Mouse (Mus musculus) kidney, embryonic 16.5 days (tissue): ENCODE results near the gene Prl2c2. TPM values are rescaled to one million over a fixed set of nuclear protein-coding genes. Genes with fewer than 3 reads are reported as not detected.
"Not testable (repeated sequence)": the region's sequence is repeated elsewhere in the genome, so short reads cannot be mapped to it uniquely, and the experiment has no call there.

ENCODE experiments used
- ATAC-seq: fragments of 200-750 bp; cut with Nextera tagmentation; 2 replicates; pipeline ENCODE4 v1.8.0; 2017; ENCODE audit warnings: moderate TSS enrichment; ENCODE audit not compliant: low FRiP score, low TSS enrichment
- H3K27ac ChIP-seq: fragments of 300-500 bp; sonication (generic); 2 replicates; pipeline ENCODE4 v1.5.1; 2014; ENCODE audit warnings: low read length
- H3K27me3 ChIP-seq: fragments of 300-500 bp; sonication (generic); 2 replicates; pipeline ENCODE4 v1.6.1; 2014; ENCODE audit warnings: low read length, control low read depth, mixed read lengths; ENCODE audit not compliant: insufficient read depth
- H3K36me3 ChIP-seq: fragments of 300-500 bp; sonication (generic); 2 replicates; pipeline ENCODE4 v1.6.1; 2014; ENCODE audit warnings: low read length, control low read depth, mixed read lengths; ENCODE audit not compliant: insufficient read depth
- H3K4me1 ChIP-seq: fragments of 300-500 bp; sonication (generic); 2 replicates; pipeline ENCODE4 v1.6.1; 2014; ENCODE audit warnings: low read length, control low read depth, mixed read lengths; ENCODE audit not compliant: insufficient read depth
- H3K4me2 ChIP-seq: fragments of 300-500 bp; sonication (generic); replicated peaks from 2 replicates; pipeline ENCODE4 v1.6.1; 2014; ENCODE audit warnings: low read depth, low read length
- H3K4me3 ChIP-seq: fragments of 300-500 bp; sonication (generic); 2 replicates; pipeline ENCODE4 v1.5.1; 2014; ENCODE audit warnings: mild to moderate bottlenecking, low read length
- H3K9ac ChIP-seq: fragments of 300-500 bp; sonication (generic); replicated peaks from 2 replicates; pipeline ENCODE4 v1.6.1; 2014; ENCODE audit warnings: low read length
- H3K9me3 ChIP-seq: fragments of 300-500 bp; sonication (generic); 2 replicates; pipeline ENCODE4 v1.6.1; 2016; ENCODE audit warnings: low read length, control low read depth
- WGBS: fragments of 180-500 bp; shearing (Covaris S2); extraction: QIAGEN DNeasy Blood & Tissue Kit; methylation state at CpG from one replicate; pipeline ENCODE4 v1.1.7; 2014; 5-methylcytosine and 5-hydroxymethylcytosine counted together
- polyA plus RNA-seq: library from polyadenylated mRNA; unstranded; fragments of >200 nt; fragmentation: Nextera tagmentation; extraction: Ambion mirVana; gene quantifications from 2 replicates; pipeline ENCODE4 v1.2.1, GENCODE M21; 2015

Prl2c2 gene
- polyA plus RNA-seq, result not detected in 2 replicates

DNA sequence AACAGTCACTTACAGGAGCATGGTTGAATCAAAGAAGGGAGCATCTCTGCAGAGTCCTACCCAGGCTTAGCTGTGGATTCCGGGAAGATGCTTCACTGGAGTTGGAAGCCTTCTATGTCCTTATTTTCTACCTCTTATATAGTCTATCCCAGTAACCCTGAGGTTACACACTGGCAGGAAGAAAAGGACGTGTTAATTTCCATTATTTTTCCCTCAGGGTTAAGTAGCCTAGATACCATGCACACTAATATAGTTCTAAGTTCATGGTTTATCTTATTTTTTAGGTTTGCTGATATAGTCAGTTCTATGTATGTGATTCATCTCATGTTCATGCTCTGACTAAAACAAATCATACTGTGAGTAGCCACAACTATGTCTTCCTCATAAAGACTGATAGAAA lies at the start of gene Prl2c2:
TSS of gene Prl2c2 (minus strand) at position 101 of the 400 bp plus-strand sequence.
- H3K27ac ChIP-seq, H3K9me3 ChIP-seq, H3K36me3 ChIP-seq, H3K4me2 ChIP-seq, H3K27me3 ChIP-seq, H3K4me3 ChIP-seq, ATAC-seq, H3K4me1 ChIP-seq, H3K9ac ChIP-seq: not testable (repeated sequence)
- WGBS, result 65% methylated on average over 2 of the region's 2 CpGs

DNA sequence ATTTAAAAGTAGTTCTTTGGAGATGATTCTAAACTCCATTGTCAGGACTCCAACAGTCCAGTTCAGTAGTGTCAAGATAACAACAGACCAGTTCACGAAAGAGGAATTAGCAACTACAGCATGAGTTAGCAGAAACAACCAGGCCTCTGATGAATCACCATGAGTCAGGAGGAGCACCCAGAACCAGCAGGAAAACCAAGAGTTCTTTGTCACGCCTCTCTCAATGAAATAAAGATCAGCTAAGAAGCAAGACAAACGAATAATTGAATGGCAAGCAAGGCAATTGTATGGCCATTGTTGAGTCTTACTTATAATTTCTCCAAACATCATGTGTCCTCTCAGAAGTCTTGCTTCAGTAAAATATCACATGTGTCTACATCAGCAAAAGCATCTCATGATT lies 20.7 kb upstream of the Prl2c2 start:
- ATAC-seq, H3K4me3 ChIP-seq, H3K36me3 ChIP-seq, H3K4me2 ChIP-seq, H3K9me3 ChIP-seq, H3K4me1 ChIP-seq, H3K27ac ChIP-seq, H3K27me3 ChIP-seq, H3K9ac ChIP-seq: not testable (repeated sequence)
- 76% methylated on average over 3 of the region's 3 CpGs for WGBS

DNA sequence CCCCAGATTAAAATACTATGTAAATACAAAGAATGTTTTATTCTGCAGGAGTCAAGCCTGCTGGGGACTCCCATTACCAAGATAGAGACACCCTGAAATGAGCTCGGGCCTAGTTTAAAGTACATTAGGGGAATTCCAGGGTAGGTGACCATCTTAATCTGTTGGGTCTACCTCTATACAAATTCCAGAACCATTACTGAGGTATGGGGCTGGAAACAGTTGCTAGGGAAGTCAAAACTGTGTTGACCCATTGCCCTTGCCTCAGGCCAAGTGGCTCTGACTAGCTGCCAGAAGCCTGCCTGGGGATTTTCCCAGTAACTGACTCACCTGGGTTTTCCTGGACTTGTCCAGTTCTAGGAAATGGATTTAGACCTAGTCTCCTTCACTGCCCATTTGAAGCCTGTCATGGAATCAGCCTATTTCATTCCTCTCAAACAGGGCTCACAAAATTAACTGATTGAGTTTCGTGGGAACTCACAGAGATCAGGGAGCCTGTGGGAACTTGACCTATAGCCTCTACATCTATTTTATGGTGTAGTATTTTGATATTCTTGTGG lies 8.9 kb upstream of the Prl2c2 start:
- H3K9me3 ChIP-seq, H3K36me3 ChIP-seq, H3K4me1 ChIP-seq, ATAC-seq, H3K9ac ChIP-seq, H3K27ac ChIP-seq, H3K27me3 ChIP-seq, H3K4me3 ChIP-seq, H3K4me2 ChIP-seq: not testable (repeated sequence)
- 76% methylated on average over 2 of the region's 2 CpGs for WGBS

Other genes starting within 250 kb of the Prl2c2 start
- 0.37 TPM in 1 of 2 replicates, not detected in the other for gene Prl2c3, start 205.3 kb downstream of the Prl2c2 start, polyA plus RNA-seq
- gene Prl2c5, start 177.3 kb upstream of the Prl2c2 start, polyA plus RNA-seq, result not detected in 2 replicates